Mouse (Mus musculus): ENCODE results near the gene D6Ertd527e. TPM values are rescaled to one million over a fixed set of nuclear protein-coding genes. Genes with fewer than 3 reads are reported as not detected.

D6Ertd527e gene
- not detected in 2 replicates for polyA plus RNA-seq (2015; fragmentation: Nextera tagmentation; extraction: Ambion mirVana)

GRCm38 (mm10) chr6:87104123-87104796 is at the start of gene D6Ertd527e:
TSS of gene D6Ertd527e (plus strand) at chr6:87104746.
- H3K4me3 ChIP-seq, result no peak within 1 kb of the TSS
- 88% methylated on average over 11 of the region's 11 CpGs for WGBS
- H3K4me1 ChIP-seq, result peaks cover 16% of the 10 kb centered on the region
- H3K27me3 ChIP-seq, result no peaks in the 10 kb centered on the region
- no peak within 1 kb of the TSS for H3K4me2 ChIP-seq (replicated peaks)
- no peak within 1 kb of the TSS for H3K9ac ChIP-seq (replicated peaks)
- H3K27ac ChIP-seq (replicated peaks), result no peak within 1 kb of the TSS
- no peaks in the 10 kb centered on the region for H3K9me3 ChIP-seq
- ATAC-seq (replicated peaks), result no peak
- H3K36me3 ChIP-seq, result no peaks in the 10 kb centered on the region

DNA sequence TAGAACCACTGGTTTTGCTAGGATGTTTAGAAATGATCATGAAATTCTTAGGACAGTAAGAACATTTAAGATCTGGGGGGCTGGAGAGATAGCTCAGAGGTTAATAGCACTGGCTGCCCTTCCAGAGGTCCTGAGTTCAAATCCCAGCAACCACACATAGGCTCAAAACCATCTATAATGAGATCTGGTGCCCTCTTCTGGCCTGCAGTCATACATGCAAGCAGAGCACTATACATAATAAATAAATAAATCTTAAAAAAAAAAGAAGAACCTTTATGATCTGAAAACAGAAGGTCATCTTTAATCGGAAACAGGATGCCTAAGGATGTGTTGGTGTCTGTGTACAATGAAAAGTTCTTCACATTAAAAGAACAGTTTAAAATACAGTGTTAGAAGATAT is 44.8 kb upstream of the D6Ertd527e start:
- H3K9ac ChIP-seq (replicated peaks), result no peak overlapping the region
- H3K36me3 ChIP-seq, result peaks cover 79% of the 10 kb centered on the region
- H3K4me2 ChIP-seq (replicated peaks), result no peak overlapping the region
- no peak for ATAC-seq (replicated peaks)
- 94% methylated on average over 1 of the region's 1 CpGs for WGBS
- no peaks in the 10 kb centered on the region for H3K27me3 ChIP-seq
- H3K4me1 ChIP-seq, result no peaks in the 10 kb centered on the region
- no peak overlapping the region for H3K27ac ChIP-seq (replicated peaks)
- H3K4me3 ChIP-seq, result no peak overlapping the region
- no peaks in the 10 kb centered on the region for H3K9me3 ChIP-seq

- Histone ChIP-seq H3K4me2 (replicated peaks) (no peak overlapping the region), H3K27me3 (no peaks in the 10 kb centered on the region), H3K4me1 (no peaks in the 10 kb centered on the region), H3K36me3 (peaks cover 77% of the 10 kb centered on the region), H3K27ac (replicated peaks) (no peak overlapping the region), H3K4me3 (no peak overlapping the region), H3K9ac (replicated peaks) (no peak overlapping the region), H3K9me3 (no peaks in the 10 kb centered on the region)
- ATAC-seq (replicated peaks), result no peak
- WGBS, result 92% methylated on average over 4 of the region's 4 CpGs
Observed at GRCm38 (mm10) chr6:87063586-87063985, 41.0 kb upstream of the D6Ertd527e start.

DNA sequence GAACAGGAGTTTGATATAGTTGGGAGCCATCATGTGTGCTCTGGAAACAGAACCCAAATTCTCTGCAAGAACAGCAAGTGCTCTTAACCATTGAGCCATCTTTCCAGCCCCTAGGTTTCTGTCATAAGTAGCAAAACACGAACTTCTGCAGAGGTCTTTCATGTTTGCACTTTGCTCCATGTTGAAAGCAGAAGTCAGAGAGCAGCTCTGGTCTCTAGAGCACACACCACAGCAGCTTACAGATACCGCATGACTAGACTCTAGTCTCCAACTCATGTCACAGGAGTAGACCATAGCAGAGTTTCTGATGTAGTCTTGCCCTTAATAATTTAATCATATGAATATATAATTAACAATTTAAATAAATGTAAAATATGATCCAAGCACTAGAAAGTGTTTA is 36.3 kb upstream of the D6Ertd527e start:
- Histone ChIP-seq H3K4me3 (no peak overlapping the region), H3K36me3 (peaks cover 66% of the 10 kb centered on the region), H3K9me3 (no peaks in the 10 kb centered on the region), H3K27me3 (no peaks in the 10 kb centered on the region), H3K27ac (replicated peaks) (no peak overlapping the region), H3K9ac (replicated peaks) (no peak overlapping the region), H3K4me1 (no peaks in the 10 kb centered on the region), H3K4me2 (replicated peaks) (no peak overlapping the region)
- 88% methylated on average over 2 of the region's 2 CpGs for WGBS
- ATAC-seq (replicated peaks), result no peak

DNA sequence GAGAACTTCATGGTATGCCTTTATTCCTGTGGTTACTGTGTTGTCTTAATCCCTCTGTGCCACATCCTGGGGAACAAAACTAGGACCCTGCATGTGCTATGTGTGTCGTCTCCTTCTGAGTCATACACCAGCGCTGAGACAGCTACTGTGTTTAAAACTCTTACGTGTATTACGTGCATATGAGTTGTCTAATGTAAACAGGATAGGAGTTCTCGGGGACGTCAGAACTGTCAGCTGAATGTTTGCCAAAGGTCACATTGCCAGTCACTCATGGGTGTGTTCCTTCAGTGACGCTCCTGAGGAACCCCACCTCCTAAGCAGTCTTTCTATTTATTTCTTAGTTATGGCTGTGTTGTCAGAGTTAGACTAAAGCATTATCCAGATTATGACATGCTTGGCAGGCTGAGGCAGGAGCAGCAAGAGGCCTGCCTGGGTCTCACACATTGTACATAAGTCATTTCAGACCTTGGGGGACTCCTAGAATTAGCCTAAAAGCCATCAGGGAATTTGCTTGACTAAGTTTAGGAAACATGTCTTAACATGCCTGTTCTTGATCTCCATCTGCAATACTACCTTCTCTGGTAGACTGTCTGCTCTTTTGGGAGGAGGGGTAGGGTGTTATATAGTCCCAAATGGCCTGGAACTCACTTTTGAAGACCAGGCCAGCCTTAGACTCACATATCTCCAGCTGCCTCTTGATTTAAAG is 35.2 kb upstream of the D6Ertd527e start:
- Histone ChIP-seq H3K9me3 (no peaks in the 10 kb centered on the region), H3K27me3 (no peaks in the 10 kb centered on the region), H3K4me1 (no peaks in the 10 kb centered on the region), H3K9ac (replicated peaks) (no peak overlapping the region), H3K4me2 (replicated peaks) (no peak overlapping the region), H3K36me3 (peaks cover 62% of the 10 kb centered on the region), H3K4me3 (no peak overlapping the region), H3K27ac (replicated peaks) (no peak overlapping the region)
- 89% methylated on average over 7 of the region's 7 CpGs for WGBS
- no peak for ATAC-seq (replicated peaks)

DNA sequence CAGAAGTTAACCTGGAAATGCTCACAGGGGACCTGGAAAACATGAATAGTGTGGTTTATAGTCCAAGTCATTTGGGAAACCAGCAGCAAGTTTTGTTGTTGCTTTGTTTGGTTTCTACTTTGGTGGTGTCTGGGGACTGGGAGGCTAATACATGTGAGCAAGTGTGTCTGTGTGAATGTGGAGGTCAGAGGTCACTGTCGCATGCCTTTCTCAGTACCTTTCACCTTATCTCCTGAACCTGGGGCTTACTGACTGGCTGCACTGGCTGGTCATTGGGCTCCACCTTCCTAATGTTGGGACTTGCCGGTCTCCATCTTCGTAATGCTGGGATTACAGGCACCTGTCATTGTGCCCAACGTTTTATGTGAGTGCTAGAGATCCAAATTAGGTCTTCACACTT is 33.9 kb upstream of the D6Ertd527e start:
- peaks cover 52% of the 10 kb centered on the region for H3K36me3 ChIP-seq
- ATAC-seq (replicated peaks), result no peak
- WGBS, result 92% methylated on average over 4 of the region's 4 CpGs

GRCm38 (mm10) chr6:87072759-87073158 is 31.8 kb upstream of the D6Ertd527e start:
- no peak for ATAC-seq (replicated peaks)
- Histone ChIP-seq H3K4me1 (no peaks in the 10 kb centered on the region), H3K27ac (replicated peaks) (no peak overlapping the region), H3K9ac (replicated peaks) (no peak overlapping the region), H3K27me3 (no peaks in the 10 kb centered on the region), H3K36me3 (peaks cover 48% of the 10 kb centered on the region), H3K9me3 (no peaks in the 10 kb centered on the region), H3K4me2 (replicated peaks) (no peak overlapping the region), H3K4me3 (no peak overlapping the region)
- 90% methylated on average over 4 of the region's 4 CpGs for WGBS

More for the DNA sequence above, 33.9 kb upstream of the D6Ertd527e start:
- no peak overlapping the region for H3K4me3 ChIP-seq
- H3K9me3 ChIP-seq, result no peaks in the 10 kb centered on the region
- H3K9ac ChIP-seq (replicated peaks), result no peak overlapping the region
- H3K4me1 ChIP-seq, result no peaks in the 10 kb centered on the region
- H3K4me2 ChIP-seq (replicated peaks), result no peak overlapping the region
- no peak overlapping the region for H3K27ac ChIP-seq (replicated peaks)
- H3K27me3 ChIP-seq, result no peaks in the 10 kb centered on the region

- Histone ChIP-seq H3K27ac (replicated peaks) (no peak overlapping the region), H3K36me3 (peaks cover 46% of the 10 kb centered on the region), H3K9ac (replicated peaks) (no peak overlapping the region), H3K4me2 (replicated peaks) (no peak overlapping the region), H3K4me1 (no peaks in the 10 kb centered on the region), H3K27me3 (no peaks in the 10 kb centered on the region), H3K4me3 (no peak overlapping the region), H3K9me3 (no peaks in the 10 kb centered on the region)
- WGBS, result 82% methylated on average over 3 of the region's 3 CpGs
- no peak for ATAC-seq (replicated peaks)
Observed at GRCm38 (mm10) chr6:87075092-87075685, 29.4 kb upstream of the D6Ertd527e start.

DNA sequence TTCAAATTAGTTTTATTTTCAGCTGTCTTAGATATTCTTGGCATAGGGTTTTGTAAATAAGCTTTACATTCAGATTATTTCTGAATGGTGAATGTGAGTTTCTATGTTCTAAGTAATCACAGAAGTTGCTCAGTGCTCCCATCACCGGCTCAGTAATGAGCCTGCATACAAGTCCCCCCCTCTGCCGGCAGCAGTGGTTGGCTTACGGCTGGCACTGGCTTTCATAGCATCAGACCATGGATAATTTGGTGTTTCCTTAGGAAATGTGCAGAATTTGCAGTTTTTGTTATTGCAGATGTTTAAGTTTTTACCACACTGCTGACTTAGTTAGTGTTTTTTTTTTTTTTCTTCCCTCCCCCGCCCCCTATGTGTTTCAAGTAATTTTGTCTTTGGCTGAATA is 25.1 kb upstream of the D6Ertd527e start:
- Histone ChIP-seq H3K36me3 (peaks cover 48% of the 10 kb centered on the region), H3K9ac (replicated peaks) (no peak overlapping the region), H3K4me1 (no peaks in the 10 kb centered on the region), H3K27ac (replicated peaks) (no peak overlapping the region), H3K4me2 (replicated peaks) (no peak overlapping the region), H3K27me3 (no peaks in the 10 kb centered on the region), H3K9me3 (no peaks in the 10 kb centered on the region), H3K4me3 (no peak overlapping the region)
- ATAC-seq (replicated peaks), result no peak
- 74% methylated on average over 4 of the region's 4 CpGs for WGBS

- Histone ChIP-seq H3K9ac (replicated peaks) (no peak overlapping the region), H3K36me3 (peaks cover 73% of the 10 kb centered on the region), H3K27me3 (no peaks in the 10 kb centered on the region), H3K9me3 (no peaks in the 10 kb centered on the region), H3K4me1 (no peaks in the 10 kb centered on the region), H3K27ac (replicated peaks) (no peak overlapping the region), H3K4me2 (replicated peaks) (no peak overlapping the region), H3K4me3 (no peak overlapping the region)
- WGBS, result 86% methylated on average over 6 of the region's 6 CpGs
- ATAC-seq (replicated peaks), result no peak
Observed at GRCm38 (mm10) chr6:87085026-87085425, 19.5 kb upstream of the D6Ertd527e start.

- ATAC-seq (replicated peaks), result no peak
- H3K9me3 ChIP-seq, result no peaks in the 10 kb centered on the region
- no peaks in the 10 kb centered on the region for H3K4me1 ChIP-seq
- H3K9ac ChIP-seq (replicated peaks), result no peak overlapping the region
- no peaks in the 10 kb centered on the region for H3K27me3 ChIP-seq
- peaks cover 59% of the 10 kb centered on the region for H3K36me3 ChIP-seq
- H3K27ac ChIP-seq (replicated peaks), result no peak overlapping the region
- WGBS, result 93% methylated on average over 5 of the region's 5 CpGs
- H3K4me3 ChIP-seq, result no peak overlapping the region
- H3K4me2 ChIP-seq (replicated peaks), result no peak overlapping the region
Observed at GRCm38 (mm10) chr6:87088356-87088755, 16.2 kb upstream of the D6Ertd527e start.

DNA sequence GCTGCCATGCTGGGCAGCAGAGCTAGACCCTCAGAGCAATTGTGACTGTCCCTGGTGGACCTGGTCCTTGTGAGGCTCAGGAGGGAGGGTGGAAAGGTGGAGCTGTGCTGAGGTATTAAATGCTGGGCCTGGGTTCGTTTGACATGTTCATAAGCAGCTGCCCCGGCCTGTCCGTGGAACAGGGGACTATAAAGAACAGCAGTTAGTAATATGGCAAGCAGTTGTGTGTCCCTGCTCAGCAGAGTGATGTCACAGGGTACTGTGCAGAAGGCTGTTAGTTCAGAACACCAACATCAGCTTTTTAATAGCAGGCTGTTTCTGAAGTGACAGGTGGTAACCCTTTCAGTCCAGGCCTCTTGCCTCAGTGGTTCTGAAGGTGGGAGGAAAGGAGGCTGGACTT is 13.7 kb upstream of the D6Ertd527e start:
- no peaks in the 10 kb centered on the region for H3K27me3 ChIP-seq
- no peak overlapping the region for H3K4me3 ChIP-seq
- H3K36me3 ChIP-seq, result peaks cover 36% of the 10 kb centered on the region
- no peak overlapping the region for H3K27ac ChIP-seq (replicated peaks)
- no peak for ATAC-seq (replicated peaks)
- no peak overlapping the region for H3K9ac ChIP-seq (replicated peaks)
- no peaks in the 10 kb centered on the region for H3K9me3 ChIP-seq
- H3K4me1 ChIP-seq, result no peaks in the 10 kb centered on the region
- WGBS, result 87% methylated on average over 3 of the region's 3 CpGs
- H3K4me2 ChIP-seq (replicated peaks), result no peak overlapping the region
